Mouse (Mus musculus) gastrocnemius, adult 18-20 months (tissue): Measurements from ENCODE around the gene Lrch3. TPM values are rescaled to one million over a fixed set of nuclear protein-coding genes. Genes with fewer than 3 reads are reported as not detected.
A peak's percentile ranks its signal among the peaks of the same experiment; 100 is the strongest.
"Not testable (repeated sequence)": the region's sequence is repeated elsewhere in the genome, so short reads cannot be mapped to it uniquely, and the experiment has no call there.

Experiments
- DNase-seq: peaks from one replicate; pipeline ENCODE4 v3.0.0; 2021; ENCODE audit warnings: low spot score
- total RNA-seq, 2 experiments: library from RNA; stranded (reverse); gene quantifications; 2 replicates each; pipeline ENCODE4 v1.2.3; 2021

Lrch3 gene
- total RNA-seq, 2 experiments from 2014 or later: 13.2 to 14.5 TPM

DNA sequence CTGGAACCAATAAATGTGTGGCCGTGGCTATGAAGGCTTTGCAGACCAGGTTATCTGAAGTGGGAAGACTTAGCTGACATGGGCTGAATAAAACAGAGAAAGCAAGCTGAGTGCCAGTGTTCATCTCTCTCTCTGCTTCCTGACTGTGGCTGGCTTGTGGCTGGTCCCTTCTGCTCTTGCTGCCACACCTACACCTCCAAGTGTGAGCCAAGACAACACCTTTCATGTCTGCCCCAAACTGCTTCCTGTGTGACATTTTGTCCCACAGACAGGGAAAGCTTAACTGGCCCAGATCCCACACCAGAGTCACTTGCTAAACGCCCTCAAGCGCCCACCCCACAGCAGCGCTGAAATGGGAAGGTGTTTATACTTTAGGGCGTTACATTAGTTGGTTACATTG, 139.2 kb downstream of the Lrch3 start:
- no peak for DNase-seq

DNA sequence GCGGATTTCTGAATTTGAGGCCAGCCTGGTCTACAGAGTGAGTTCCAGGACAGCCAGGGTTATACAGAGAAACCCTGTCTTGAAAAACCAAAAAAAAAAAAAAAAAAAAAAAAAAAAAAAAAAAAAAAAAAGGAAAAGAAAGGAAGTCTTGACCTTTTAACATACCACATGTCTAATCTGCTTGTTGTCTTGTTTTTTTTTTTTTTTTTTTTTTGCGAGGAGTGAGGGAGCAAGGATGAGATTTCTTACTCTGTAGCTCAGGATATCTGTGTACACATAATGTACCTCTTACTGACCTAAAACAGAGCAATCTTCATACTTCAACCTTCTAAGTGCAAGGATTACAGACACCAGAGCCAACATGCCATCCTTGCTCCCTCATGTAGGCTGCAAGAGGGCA, 141.0 kb downstream of the Lrch3 start:
- DNase-seq: not testable (repeated sequence)

DNA sequence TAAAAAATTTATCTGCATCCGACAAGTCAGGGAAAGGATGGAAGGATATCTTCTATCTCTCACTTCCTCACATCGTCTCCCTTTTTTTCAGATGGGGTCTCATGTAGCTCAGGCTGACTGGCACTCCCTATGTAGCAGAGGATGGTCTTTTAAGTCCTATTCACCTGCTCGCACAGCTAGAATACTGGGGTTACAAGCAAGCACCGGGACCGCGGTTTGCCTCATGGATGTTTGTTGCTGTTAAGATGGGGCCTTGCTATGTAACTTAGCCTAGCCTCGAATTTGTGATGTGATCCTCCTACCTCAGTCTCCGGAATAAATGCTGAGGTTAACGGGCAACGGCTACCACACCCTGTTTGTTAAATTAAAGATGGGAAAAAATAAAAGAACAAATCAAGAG, 141.8 kb downstream of the Lrch3 start:
- no peak for DNase-seq

DNA sequence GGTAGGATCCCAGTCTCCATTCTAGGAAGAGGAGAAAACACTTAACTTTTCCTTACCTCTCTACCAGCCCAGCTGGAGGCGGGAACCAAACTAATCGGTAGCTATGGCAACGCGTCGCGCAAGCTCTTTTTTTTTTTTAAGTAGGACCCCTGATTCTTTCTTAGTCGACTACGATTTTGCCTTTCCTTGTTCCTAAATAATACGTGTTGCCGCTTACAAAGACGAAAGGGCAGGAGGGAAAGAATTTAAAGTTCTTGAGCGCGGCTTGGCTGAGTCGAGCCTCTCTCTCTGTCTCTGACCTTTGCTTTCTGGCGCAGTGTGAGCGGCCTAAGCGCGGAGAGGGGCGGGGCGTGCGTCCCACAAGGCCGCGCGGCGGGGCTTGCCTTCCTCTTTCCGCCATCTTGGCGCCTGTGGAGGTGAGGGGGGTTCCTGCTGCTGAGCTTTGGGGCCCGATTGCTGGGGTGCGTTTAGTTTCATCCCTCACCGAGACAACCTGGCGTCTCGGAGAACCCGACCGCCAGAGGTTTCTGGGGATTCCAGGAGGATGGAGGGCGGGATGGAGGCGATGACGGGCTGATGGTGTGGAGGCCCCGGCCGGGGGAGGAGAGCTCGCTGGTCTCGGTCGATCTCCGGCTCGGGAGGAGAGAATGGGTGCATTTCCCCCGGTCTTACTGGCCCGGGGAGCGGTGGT, 142.3 kb downstream of the Lrch3 start, which contains the start of the genes Iqcg and Rpl35a:
Gene Iqcg (minus strand): TSS at position 124 of the 691 bp plus-strand sequence.
Gene Rpl35a (plus strand): TSS at position 359 of the 691 bp plus-strand sequence.
- peak; percentile 89 for DNase-seq

- no peak for DNase-seq
Measured at GRCm38 (mm10) chr16:33056786-33057185, 142.9 kb downstream of the Lrch3 start.

DNA sequence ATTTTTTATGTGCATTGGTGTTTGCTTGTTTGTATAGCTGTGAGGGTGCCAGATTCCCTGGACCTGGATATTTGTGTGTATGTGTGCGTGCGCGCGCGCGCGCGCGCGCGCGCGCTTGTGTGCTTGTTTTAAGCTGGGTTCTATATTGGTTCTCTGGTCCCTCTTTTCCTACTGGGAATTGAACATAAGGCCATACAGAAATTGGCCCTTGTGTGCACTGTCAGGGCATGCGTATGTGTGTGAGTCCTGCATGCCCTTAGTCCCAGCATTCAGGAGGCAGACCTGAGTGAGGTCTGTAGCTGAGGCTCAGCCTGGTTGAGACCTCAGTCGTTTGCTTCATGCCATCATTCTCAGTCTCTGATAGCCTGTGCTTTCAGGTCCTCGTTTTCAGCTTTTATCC, 144.1 kb downstream of the Lrch3 start:
- no peak for DNase-seq

DNA sequence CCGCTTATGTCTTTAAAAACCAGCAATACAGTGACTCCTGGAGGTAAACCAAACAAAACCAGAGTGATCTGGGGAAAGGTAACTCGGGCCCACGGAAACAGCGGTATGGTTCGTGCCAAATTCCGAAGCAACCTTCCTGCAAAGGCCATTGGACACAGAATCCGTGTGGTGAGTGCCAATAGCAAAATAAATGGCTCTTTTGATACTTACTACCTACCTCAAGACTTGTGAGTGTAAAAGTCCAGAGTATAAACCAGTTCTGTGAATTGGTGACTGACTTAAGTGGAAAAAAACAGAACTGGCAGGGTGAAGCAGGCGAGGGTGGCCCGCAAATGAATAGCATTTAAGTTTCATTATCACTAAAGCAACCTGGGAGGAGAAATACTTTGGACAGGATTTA, 144.8 kb downstream of the Lrch3 start:
- not testable (repeated sequence) for DNase-seq

GRCm38 (mm10) chr16:33059471-33059870, 145.6 kb downstream of the Lrch3 start:
- DNase-seq: no peak

DNA sequence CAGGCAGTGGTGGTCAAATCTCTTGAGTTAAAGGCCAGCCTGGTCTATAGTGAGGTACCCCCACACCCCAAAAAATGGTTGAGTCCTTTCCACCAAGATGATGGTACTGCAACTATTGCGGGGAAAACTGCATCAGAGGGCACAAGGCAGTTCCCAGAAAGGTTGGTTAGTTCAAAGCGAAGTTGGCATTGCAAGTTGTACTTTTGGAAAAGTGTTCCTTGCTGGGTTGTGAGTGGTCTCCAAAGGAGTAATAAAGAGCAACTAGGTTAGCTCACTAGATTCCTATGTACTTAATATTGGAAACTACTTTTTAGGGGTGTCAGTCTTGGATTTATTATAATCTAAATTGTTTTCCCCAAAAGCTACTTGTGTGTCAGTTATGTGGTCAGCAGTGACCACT, 147.0 kb downstream of the Lrch3 start:
- no peak for DNase-seq

GRCm38 (mm10) chr16:33061400-33061799, 147.5 kb downstream of the Lrch3 start:
- no peak for DNase-seq

GRCm38 (mm10) chr16:33062024-33062681, 148.3 kb downstream of the Lrch3 start, which contains the start of gene Lmln:
Gene Lmln, plus strand, starts transcription at chr16:33062521.
- DNase-seq: peak; percentile 90

- DNase-seq: peak; percentile 23
Measured at GRCm38 (mm10) chr16:33062682-33063131, 148.8 kb downstream of the Lrch3 start.

DNA sequence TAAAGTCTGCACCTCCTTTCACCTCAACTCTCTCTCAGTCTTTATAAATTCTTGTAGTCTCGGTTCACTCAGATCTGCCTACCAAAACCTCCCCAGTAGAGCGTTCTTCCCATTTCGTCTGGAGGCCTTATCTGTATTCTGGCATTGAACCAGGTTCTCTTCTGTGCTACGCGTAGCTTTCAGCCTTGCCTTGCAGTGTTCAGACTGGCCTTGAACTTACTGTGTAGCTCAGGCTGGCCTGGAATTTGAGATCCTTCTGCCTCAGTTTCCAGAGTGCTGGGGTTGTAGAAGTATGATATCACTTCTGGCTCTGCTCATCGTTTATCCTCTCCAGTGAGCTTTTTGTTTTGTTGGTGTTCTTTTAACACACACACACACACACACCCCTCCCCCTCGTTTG, 149.4 kb downstream of the Lrch3 start:
- no peak for DNase-seq

- no peak for DNase-seq
Measured at GRCm38 (mm10) chr16:33064636-33065035, 150.7 kb downstream of the Lrch3 start.

Other genes with a start within 250 kb of the Lrch3 start
- gene Muc4, start 178.2 kb upstream of the Lrch3 start, total RNA-seq: under 1 TPM; 0.02 to 0.41 TPM
- under 1 TPM; 0.32 to 0.40 TPM for gene Muc20, start 116.7 kb upstream of the Lrch3 start, total RNA-seq
- gene Smbd1, start 103.6 kb upstream of the Lrch3 start, total RNA-seq: not detected
- 10 to 100 TPM; 85.6 to 97.9 TPM for gene Fyttd1, start 36.6 kb upstream of the Lrch3 start, total RNA-seq
- gene Rubcn, start 36.3 kb upstream of the Lrch3 start, total RNA-seq: 10 to 100 TPM; 22.5 to 24.8 TPM
- 1 to 10 TPM; 3.5 to 5.4 TPM for gene Iqcg, start 142.1 kb downstream of the Lrch3 start, total RNA-seq
- gene Rpl35a, start 142.4 kb downstream of the Lrch3 start, total RNA-seq: 100 to 1,000 TPM; 206 to 248 TPM
- 1 to 10 TPM; 1.6 to 2.8 TPM for gene Lmln, start 148.4 kb downstream of the Lrch3 start, total RNA-seq